Mouse (Mus musculus) liver, embryonic 12.5 days (tissue): Measurements from ENCODE around the gene Rtraf. TPM values are rescaled to one million over a fixed set of nuclear protein-coding genes. Genes with fewer than 3 reads are reported as not detected.

ENCODE experiments used
- ATAC-seq: fragments of 200-750 bp; cut with Nextera tagmentation; 2 replicates; pipeline ENCODE4 v1.8.0; 2017; ENCODE audit warnings: moderate number of reproducible peaks, mild to moderate bottlenecking, moderate library complexity
- H3K27ac ChIP-seq: fragments of 300-500 bp; sonication (generic); 2 replicates; pipeline ENCODE4 v1.5.1; 2016; ENCODE audit warnings: mild to moderate bottlenecking
- H3K27me3 ChIP-seq: fragments of 300-500 bp; sonication (generic); replicated peaks from 2 replicates; pipeline ENCODE4 v1.6.1; 2016; ENCODE audit warnings: mild to moderate bottlenecking, moderate library complexity
- H3K36me3 ChIP-seq: fragments of 300-500 bp; sonication (generic); 2 replicates; pipeline ENCODE4 v1.6.1; 2016; ENCODE audit warnings: mild to moderate bottlenecking, moderate library complexity
- H3K4me1 ChIP-seq: fragments of 300-500 bp; sonication (generic); 2 replicates; pipeline ENCODE4 v1.6.1; 2016
- H3K4me2 ChIP-seq: fragments of 300-500 bp; sonication (generic); 2 replicates; pipeline ENCODE4 v1.6.1; 2016; ENCODE audit warnings: mild to moderate bottlenecking, moderate library complexity
- H3K4me3 ChIP-seq: fragments of 300-500 bp; sonication (generic); 2 replicates; pipeline ENCODE4 v1.5.1; 2016; ENCODE audit warnings: mild to moderate bottlenecking, moderate library complexity
- H3K9ac ChIP-seq: fragments of 300-500 bp; sonication (generic); 2 replicates; pipeline ENCODE4 v1.6.1; 2016; ENCODE audit warnings: mild to moderate bottlenecking, moderate library complexity
- H3K9me3 ChIP-seq: fragments of 300-500 bp; sonication (generic); replicated peaks from 2 replicates; pipeline ENCODE4 v1.6.1; 2016; ENCODE audit warnings: mild to moderate bottlenecking, moderate library complexity
- WGBS: fragments of 180-500 bp; shearing (Covaris S2); methylation state at CpG from one replicate; pipeline ENCODE4 v1.1.7; 2016; ENCODE audit not compliant: insufficient replicate concordance; 5-methylcytosine and 5-hydroxymethylcytosine counted together
- polyA plus RNA-seq: library from polyadenylated mRNA; unstranded; fragments of >200 nt; fragmentation: Nextera tagmentation; extraction: Ambion mirVana; gene quantifications from 2 replicates; pipeline ENCODE4 v1.2.1, GENCODE M21; 2016

The Rtraf gene
- polyA plus RNA-seq, 1 experiment from 2014 or later = 123 TPM

DNA sequence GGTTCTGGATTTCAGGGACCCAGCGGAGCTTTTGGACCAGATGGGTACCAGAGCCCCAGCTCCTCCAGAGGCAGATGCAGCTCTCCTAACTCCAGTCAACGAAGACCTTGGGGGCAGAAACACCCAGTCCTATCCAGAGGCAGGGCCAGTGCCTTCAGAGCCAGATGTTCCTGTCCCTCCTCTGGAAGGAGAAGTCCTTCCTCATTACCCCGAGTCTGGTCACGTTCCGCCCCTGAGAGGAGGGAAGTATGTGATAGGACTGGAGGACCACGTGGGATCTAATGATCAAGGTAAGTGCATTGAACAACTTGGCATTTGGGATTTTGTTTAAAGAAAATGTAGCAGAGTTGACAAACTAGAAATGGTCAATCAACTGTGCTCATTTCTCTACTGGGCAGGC, 55.0 kb downstream of the Rtraf start:
- Histone ChIP-seq H3K4me1 (peaks cover 45% of the 10 kb centered on the region), H3K4me2 (no peak overlapping the region), H3K36me3 (0 out of 2 replicates have a peak, but pooled peaks cover 3% of the 10 kb centered on the region), H3K9ac (no peak overlapping the region), H3K27ac (no peak overlapping the region), H3K9me3 (no peaks in the 10 kb centered on the region), H3K4me3 (no peak overlapping the region), H3K27me3 (no peaks in the 10 kb centered on the region)
- WGBS = 57% methylated on average over 6 of the region's 6 CpGs
- ATAC-seq = no peak

DNA sequence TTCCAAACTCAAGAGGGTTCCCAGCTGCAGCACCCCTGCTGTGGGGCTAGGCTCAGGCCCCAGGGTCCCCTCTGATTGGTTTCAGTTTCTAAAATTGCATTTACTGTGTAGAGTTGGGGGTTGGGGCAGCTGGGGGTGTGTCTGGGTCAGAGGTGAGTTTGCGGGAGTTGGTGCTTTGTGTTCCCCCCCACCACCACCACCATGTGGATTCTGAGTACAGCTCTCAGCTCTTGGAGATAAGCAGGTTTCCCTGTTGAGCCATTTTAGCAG, 57.3 kb downstream of the Rtraf start:
- no peaks in the 10 kb centered on the region for H3K27me3 ChIP-seq
- peaks cover 64% of the 10 kb centered on the region for H3K4me1 ChIP-seq
- H3K4me3 ChIP-seq = no peak overlapping the region
- H3K9ac ChIP-seq = no peak overlapping the region
- H3K9me3 ChIP-seq = no peaks in the 10 kb centered on the region
- H3K4me2 ChIP-seq = no peak overlapping the region
- ATAC-seq = peak; percentile 41; the same call in 1 of the 2 replicates
- H3K27ac ChIP-seq = peak overlapping the region; percentile 16; the same call in 1 of the 2 replicates
- 0 out of 2 replicates have a peak, but pooled peaks cover 3% of the 10 kb centered on the region for H3K36me3 ChIP-seq
- 9% methylated on average over 1 of the region's 1 CpGs for WGBS

DNA sequence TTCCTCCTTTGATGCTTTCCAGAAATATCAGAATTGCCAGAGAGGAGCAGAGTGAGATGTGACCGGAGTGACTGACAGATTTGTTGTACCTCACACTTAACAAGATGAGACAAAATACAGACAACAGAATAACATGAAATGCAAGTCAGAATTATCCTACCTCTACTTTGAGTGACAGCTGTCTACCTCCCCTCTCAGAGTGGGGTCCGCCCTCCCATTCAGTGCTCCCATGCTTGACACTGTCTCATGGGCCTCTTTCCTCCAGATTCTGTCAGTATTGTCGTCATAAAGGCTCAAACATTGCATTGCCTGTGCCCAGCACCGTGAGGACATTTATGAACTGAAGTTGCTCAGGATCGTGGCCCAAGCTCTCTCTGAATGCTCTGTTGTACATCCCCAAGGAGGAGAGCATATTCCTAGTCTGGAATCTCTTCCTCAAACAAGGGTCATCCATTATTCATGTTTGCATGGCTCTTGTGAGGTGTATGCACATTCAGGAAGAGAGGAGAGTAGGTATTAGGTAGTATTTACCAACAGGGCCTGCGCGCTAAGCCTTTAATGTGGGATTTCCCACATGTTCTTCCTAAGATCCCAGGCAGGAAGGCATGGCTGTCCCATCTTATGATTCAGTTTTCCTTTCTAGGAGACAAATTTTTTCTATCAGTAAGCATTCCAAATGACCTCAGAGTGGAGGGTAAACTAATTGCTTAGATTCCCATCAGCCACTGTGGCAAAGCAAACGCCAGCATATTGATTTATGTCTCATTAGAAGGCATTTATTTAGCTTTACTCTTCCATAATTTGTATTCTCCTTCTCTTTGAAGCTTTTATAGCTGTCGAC, 57.9 kb downstream of the Rtraf start:
- Histone ChIP-seq H3K9ac (no peak overlapping the region), H3K4me2 (no peak overlapping the region), H3K27me3 (no peaks in the 10 kb centered on the region), H3K27ac (peak overlapping the region; percentile 16; the same call in 1 of the 2 replicates), H3K4me3 (no peak overlapping the region), H3K4me1 (peaks cover 65% of the 10 kb centered on the region), H3K36me3 (0 out of 2 replicates have a peak, but pooled peaks cover 3% of the 10 kb centered on the region), H3K9me3 (no peaks in the 10 kb centered on the region)
- ATAC-seq = no peak
- WGBS = 71% methylated on average over 9 of the region's 9 CpGs

DNA sequence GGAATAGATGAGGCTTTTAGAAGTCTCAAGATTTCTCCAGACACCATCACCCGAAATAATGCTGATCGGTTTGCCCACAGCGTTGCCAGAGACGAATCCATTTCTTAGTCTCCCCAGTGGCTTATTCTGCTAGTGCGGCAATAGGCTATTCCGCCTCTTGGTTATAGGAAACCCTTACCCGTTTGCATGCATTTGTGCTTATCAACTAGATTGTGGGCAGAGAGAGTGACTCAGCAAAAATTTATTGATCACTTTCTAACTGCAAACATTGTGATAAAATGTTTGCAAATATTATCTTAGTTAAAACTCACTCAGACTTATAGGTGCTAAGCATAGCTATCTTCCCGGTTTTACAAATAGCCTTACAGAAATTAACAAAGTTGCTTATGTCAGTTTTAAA, 59.3 kb downstream of the Rtraf start:
- Histone ChIP-seq H3K9me3 (no peaks in the 10 kb centered on the region), H3K4me3 (no peak overlapping the region), H3K4me1 (peaks cover 68% of the 10 kb centered on the region), H3K36me3 (0 out of 2 replicates have a peak, but pooled peaks cover 3% of the 10 kb centered on the region), H3K4me2 (no peak overlapping the region), H3K27ac (no peak overlapping the region), H3K27me3 (no peaks in the 10 kb centered on the region), H3K9ac (no peak overlapping the region)
- peak; percentile 28; the same call in 1 of the 2 replicates for ATAC-seq
- 47% methylated on average over 8 of the region's 8 CpGs for WGBS

DNA sequence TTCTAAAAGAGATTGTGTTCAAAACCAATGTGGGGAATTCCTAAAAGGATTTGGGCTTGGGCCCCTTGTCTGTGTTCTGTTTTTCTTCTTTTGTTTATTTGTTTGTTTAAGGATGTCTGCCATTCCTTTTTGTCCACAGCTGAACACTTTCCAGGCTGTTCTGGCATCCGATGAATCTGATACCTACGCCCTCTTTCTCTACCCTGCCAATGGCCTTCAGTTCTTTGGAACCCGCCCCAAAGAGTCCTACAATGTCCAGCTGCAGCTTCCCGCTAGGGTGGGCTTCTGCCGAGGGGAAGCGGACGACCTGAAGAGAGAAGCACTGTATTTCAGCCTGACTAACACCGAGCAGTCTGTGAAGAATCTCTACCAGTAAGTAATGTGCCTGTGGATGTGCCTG, 60.1 kb downstream of the Rtraf start:
- no peak overlapping the region for H3K9ac ChIP-seq
- ATAC-seq = no peak
- no peaks in the 10 kb centered on the region for H3K9me3 ChIP-seq
- H3K27ac ChIP-seq = no peak overlapping the region
- H3K27me3 ChIP-seq = no peaks in the 10 kb centered on the region
- H3K4me2 ChIP-seq = no peak overlapping the region
- no peaks in the 10 kb centered on the region for H3K36me3 ChIP-seq
- no peak overlapping the region for H3K4me3 ChIP-seq
- peaks cover 72% of the 10 kb centered on the region for H3K4me1 ChIP-seq
- 65% methylated on average over 8 of the region's 8 CpGs for WGBS

DNA sequence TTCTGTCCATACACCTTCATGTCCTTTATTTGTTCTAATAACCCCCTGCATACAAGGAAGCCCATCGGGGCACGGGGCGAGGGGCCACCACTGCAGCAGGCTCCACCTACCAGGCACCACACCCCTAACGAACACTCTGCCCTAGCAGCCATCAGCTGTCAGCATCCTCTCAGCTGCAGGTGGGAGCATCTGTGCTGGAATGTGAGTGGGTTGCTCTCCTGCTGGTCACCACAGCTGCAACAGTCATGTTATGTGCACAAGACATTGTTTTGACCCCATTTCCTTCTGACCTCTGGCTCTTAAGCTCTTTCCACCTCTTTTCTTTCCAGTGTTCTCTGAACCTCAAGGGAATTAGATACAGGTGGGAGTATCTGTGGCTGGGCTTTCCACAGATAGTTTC, 61.6 kb downstream of the Rtraf start:
- no peak overlapping the region for H3K4me3 ChIP-seq
- peaks cover 72% of the 10 kb centered on the region for H3K4me1 ChIP-seq
- no peak for ATAC-seq
- H3K36me3 ChIP-seq = 0 out of 2 replicates have a peak, but pooled peaks cover 2% of the 10 kb centered on the region
- 35% methylated on average over 4 of the region's 4 CpGs for WGBS
- no peak overlapping the region for H3K9ac ChIP-seq
- no peak overlapping the region for H3K4me2 ChIP-seq
- H3K27me3 ChIP-seq = no peaks in the 10 kb centered on the region
- H3K27ac ChIP-seq = no peak overlapping the region
- no peaks in the 10 kb centered on the region for H3K9me3 ChIP-seq

Other genes starting within 250 kb of the Rtraf start
- gene Gm2237, start 238.7 kb downstream of the Rtraf start, polyA plus RNA-seq = 0.23 and 0.31 TPM in 2 replicates
- not detected in 2 replicates for gene Gm5458, start 221.2 kb downstream of the Rtraf start, polyA plus RNA-seq
- gene Nid2, start 72.6 kb downstream of the Rtraf start, polyA plus RNA-seq = 24.1 and 24.2 TPM in 2 replicates
- gene Gng2, start 153.8 kb upstream of the Rtraf start, polyA plus RNA-seq = 10.7 and 11.8 TPM in 2 replicates